Mouse (Mus musculus) bone marrow macrophage, adult 2 months (primary cell): ENCODE data around the gene Pbx2.

ENCODE experiments used
- CTCF ChIP-seq: IDR thresholded peaks from 2 replicates; pipeline ENCODE4 v1.5.1; 2012; ENCODE audit warnings: low read depth, mild to moderate bottlenecking, low read length, moderate library complexity
- POLR2A ChIP-seq: IDR thresholded peaks from 2 replicates; pipeline ENCODE4 v1.6.1; 2012; ENCODE audit warnings: mild to moderate bottlenecking, low read depth, low read length, borderline replicate concordance

- TF ChIP-seq CTCF (no peak), POLR2A (no peak)
Observed at GRCm38 (mm10) chr17:34626773-34627092, 35.7 kb downstream of the Pbx2 start.
